In genomic region chr5:28243501-28244177, GRCm38 (mm10) we compare ENCODE assay signal across 23 mouse cellular contexts. TPM values are rescaled to one million over a fixed set of nuclear protein-coding genes. Genes with fewer than 3 reads are reported as not detected.
DNase-seq lines count a peak whose midpoint lies in the region; ATAC-seq and TF ChIP-seq lines count a peak whose summit lies in the region.
"Had no signal": no experiment of that assay in that cellular context is flagged by ENCODE, and none has a peak within 500 bp of the region (broad histone marks: within the 10 kb centered on the region; RNA-seq: fewer than 3 reads in every experiment).

No protein-coding gene starts in this region.

- H3K27me3 ChIP-seq in cerebellum, adult 2 months (ENCODE audit: control insufficient read depth, insufficient read depth, low read length), result no peaks in the 10 kb centered on the region
- no peaks in the 10 kb centered on the region; the same call in 1 of the 2 replicates for H3K27me3 ChIP-seq in hindbrain, embryonic 12.5 days
- H3K27me3 ChIP-seq: forebrain, embryonic 13.5 days; liver, embryonic 13.5 days had no signal

- no peak overlapping the region for H3K4me3 ChIP-seq in cerebellum, adult 2 months (replicated peaks; ENCODE audit: insufficient read depth, low read depth, low read length)
- no peak overlapping the region for H3K4me3 ChIP-seq in hindbrain, embryonic 12.5 days
- H3K4me3 ChIP-seq: forebrain, embryonic 13.5 days; left cerebral cortex, adult 2 months; liver, embryonic 13.5 days; megakaryocyte, embryonic 14.5 days; midbrain, embryonic 13.5 days; neural tube, embryonic 13.5 days had no signal

- no peak overlapping the region for H3K4me2 ChIP-seq in hindbrain, embryonic 12.5 days (replicated peaks)
- H3K4me2 ChIP-seq: forebrain, embryonic 13.5 days; heart, embryonic 11.5 days; liver, embryonic 13.5 days; lung, embryonic 14.5 days; midbrain, embryonic 13.5 days; neural tube, embryonic 13.5 days had no signal

- peak overlapping the region; percentile 67 for H3K27ac ChIP-seq in cerebellum, adult 2 months (ENCODE audit: insufficient read depth, low read length)
- no peak overlapping the region for H3K27ac ChIP-seq in hindbrain, embryonic 12.5 days
- H3K27ac ChIP-seq: forebrain, embryonic 13.5 days; left cerebral cortex, adult 2 months; liver, embryonic 13.5 days; midbrain, embryonic 13.5 days; neural tube, embryonic 13.5 days had no signal

- DNase-seq in 3134 (ENCODE audit: extremely low read depth, insufficient read length, low spot score) (peak; percentile 45), 416B (ENCODE audit: low read depth) (peak; percentile 87)
- DNase-seq in cerebellum, adult 2 months, result peak; percentile 64 to 77
- DNase-seq in cerebellum, postnatal 25 days, result peak; percentile 62 to 81
- DNase-seq in urinary bladder, adult 2 months (ENCODE audit: low spot score), result no peak
- no peak for DNase-seq in ovary, postnatal 14 days (ENCODE audit: low spot score)
- DNase-seq in gastrocnemius, postnatal 4 days (ENCODE audit: low spot score in 2 of 2), result no peak
- DNase-seq: adrenal gland, adult 2 months; layer of hippocampus, adult 9-11 months; liver, embryonic 13.5 days; lung, embryonic 14.5 days; thymus, adult 2 months had no signal

- ATAC-seq in hindbrain, embryonic 12.5 days (ENCODE audit: low FRiP score), result no peak
- ATAC-seq: forebrain, embryonic 13.5 days; intestine, postnatal 0 days; midbrain, embryonic 13.5 days had no signal

- H3K9me3 ChIP-seq in hindbrain, embryonic 12.5 days (replicated peaks), result no peaks in the 10 kb centered on the region
- H3K9me3 ChIP-seq: forebrain, embryonic 13.5 days; liver, embryonic 13.5 days; megakaryocyte, embryonic 14.5 days; midbrain, embryonic 13.5 days; neural tube, embryonic 13.5 days had no signal

- TF ChIP-seq POLR2A in cerebellum, adult 2 months (IDR thresholded peaks at IDR 0.05; ENCODE audit: borderline replicate concordance, insufficient read depth, low read length), result no peak

- H3K36me3 ChIP-seq in hindbrain, embryonic 12.5 days, result no peaks in the 10 kb centered on the region
- H3K36me3 ChIP-seq: liver, embryonic 13.5 days; midbrain, embryonic 13.5 days; neural tube, embryonic 13.5 days had no signal

- no peak for TF ChIP-seq CTCF in cerebellum, adult 2 months (IDR thresholded peaks at IDR 0.05; ENCODE audit: borderline replicate concordance, insufficient read depth, low read depth, low read length)

- H3K9ac ChIP-seq in hindbrain, embryonic 12.5 days, result no peak overlapping the region
- H3K9ac ChIP-seq: forebrain, embryonic 13.5 days; liver, embryonic 13.5 days; lung, embryonic 14.5 days; midbrain, embryonic 13.5 days; neural tube, embryonic 13.5 days had no signal

- H3K4me1 ChIP-seq in cerebellum, adult 2 months (ENCODE audit: control insufficient read depth, insufficient read depth, low read length), result peaks cover 63% of the 10 kb centered on the region
- no peaks in the 10 kb centered on the region for H3K4me1 ChIP-seq in hindbrain, embryonic 12.5 days
- H3K4me1 ChIP-seq: forebrain, embryonic 13.5 days; liver, embryonic 13.5 days; neural tube, embryonic 13.5 days had no signal

- WGBS in cerebellum, adult 2 months, result 18% methylated on average over 8 of the region's 8 CpGs
- 80% methylated on average over 8 of the region's 8 CpGs for WGBS in hindbrain, embryonic 12.5 days

RNA-seq across cellular contexts. Expression of gene Cnpy1, which starts 2.0 kb away (rescaled TPM):
- polyA plus RNA-seq in cerebellum, adult 2 months (2012; rRNA removed), result 313 and 399 TPM in 2 replicates
- polyA plus RNA-seq in urinary bladder, adult 2 months (2012; rRNA removed), result 0.03 TPM in 1 of 2 replicates, not detected in the other
- polyA plus RNA-seq in hindbrain, embryonic 12.5 days (2016; fragmentation: Nextera tagmentation; extraction: Ambion mirVana), result 50.6 and 69.9 TPM in 2 replicates
- total RNA-seq in gastrocnemius, postnatal 4 days (2021), result not detected
- total RNA-seq: adrenal gland, adult 2 months; gastrocnemius, adult 18-20 months; left cerebral cortex, adult 2 months; left cerebral cortex, postnatal 36 days had no signal
- polyA plus RNA-seq: adrenal gland, adult 2 months; heart, embryonic 11.5 days; heart, postnatal 0 days; thymus, adult 2 months had no signal

Comparison
In these comparisons a context has a peak if more than half of its experiments do, and no peak if none do; other contexts are left out.
1. DNase-seq: peak in 3134 (single experiment), 416B (single experiment), cerebellum, adult 2 months (2 of 2) and cerebellum, postnatal 25 days (2 of 2); none in urinary bladder, adult 2 months (single experiment), ovary, postnatal 14 days (single experiment) and gastrocnemius, postnatal 4 days (0 of 2).
2. RNA of gene Cnpy1, which starts 2.0 kb away (polyA plus RNA-seq): 313 to 399 TPM in cerebellum, adult 2 months and 50.6 to 69.9 TPM in hindbrain, embryonic 12.5 days; 0.03 TPM in urinary bladder, adult 2 months; every median in the first group is over 10 times any median in the second.